Mouse (Mus musculus) forelimb bud, embryonic 11.5 days (tissue): Measurements from ENCODE around the gene Ccl22.
A peak's percentile ranks its signal among the peaks of the same experiment; 100 is the strongest.

Experiments
- DNase-seq: peaks from one replicate; pipeline ENCODE4 v3.0.0-alpha.2; 2012; ENCODE audit warnings: low read depth, low spot score

Ccl22 gene

DNA sequence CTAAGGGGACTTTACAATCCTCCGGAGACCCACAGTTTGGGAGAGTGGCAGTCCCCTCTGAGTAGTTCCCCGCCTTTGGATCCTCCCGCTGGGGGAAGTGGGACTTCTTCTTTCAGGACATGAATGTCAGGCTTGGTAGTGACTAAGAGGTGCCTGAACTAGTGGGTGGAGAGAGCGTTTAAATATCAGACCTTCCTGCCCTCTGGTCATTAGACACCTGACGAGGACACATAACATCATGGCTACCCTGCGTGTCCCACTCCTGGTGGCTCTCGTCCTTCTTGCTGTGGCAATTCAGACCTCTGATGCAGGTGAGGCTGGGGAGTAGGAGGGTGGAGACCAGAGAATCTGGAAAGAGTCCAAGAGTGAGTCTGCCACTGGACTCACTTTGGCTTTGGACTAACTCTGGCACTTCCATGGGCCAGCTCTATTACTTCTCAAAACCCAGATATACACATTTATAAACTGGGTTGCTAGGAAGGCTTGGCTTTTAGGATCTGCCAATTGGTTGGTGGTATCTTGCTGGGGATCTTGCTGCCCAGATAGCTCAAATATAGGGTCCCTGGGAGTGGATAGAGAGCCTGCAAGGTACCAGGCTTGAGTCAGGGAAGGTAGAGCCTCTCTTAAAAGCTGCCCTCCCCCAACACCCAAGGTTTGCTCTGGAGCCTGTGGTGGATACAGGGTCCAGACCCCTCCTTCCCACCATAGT is at the start of gene Ccl22:
Gene Ccl22, plus strand, starts transcription at position 115 of the 709 bp plus-strand sequence.
- DNase-seq, result no peak

DNA sequence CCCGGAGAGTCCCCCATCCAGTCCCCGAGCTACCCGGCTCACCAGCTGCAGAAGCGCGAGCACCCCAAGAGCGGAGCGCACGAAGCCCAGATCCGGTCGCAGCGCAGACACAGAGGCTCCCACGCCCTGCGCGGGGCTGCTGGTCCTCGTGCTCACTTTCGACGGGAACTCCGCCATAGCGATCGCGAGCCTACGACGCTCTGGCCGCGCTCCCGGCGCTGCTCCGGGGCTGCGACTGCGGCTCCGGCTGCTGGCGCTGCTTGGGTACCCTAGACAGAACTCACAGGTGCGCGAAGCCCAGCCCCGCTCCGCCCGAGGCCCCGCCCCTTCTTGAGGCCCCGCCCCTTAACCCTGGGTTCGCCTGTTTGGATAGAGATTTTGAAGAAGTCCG is 49.4 kb upstream of the Ccl22 start, which contains the start of gene Pllp:
Gene Pllp, minus strand, starts transcription at position 285 of the 391 bp plus-strand sequence.
- peak; percentile 25 for DNase-seq

DNA sequence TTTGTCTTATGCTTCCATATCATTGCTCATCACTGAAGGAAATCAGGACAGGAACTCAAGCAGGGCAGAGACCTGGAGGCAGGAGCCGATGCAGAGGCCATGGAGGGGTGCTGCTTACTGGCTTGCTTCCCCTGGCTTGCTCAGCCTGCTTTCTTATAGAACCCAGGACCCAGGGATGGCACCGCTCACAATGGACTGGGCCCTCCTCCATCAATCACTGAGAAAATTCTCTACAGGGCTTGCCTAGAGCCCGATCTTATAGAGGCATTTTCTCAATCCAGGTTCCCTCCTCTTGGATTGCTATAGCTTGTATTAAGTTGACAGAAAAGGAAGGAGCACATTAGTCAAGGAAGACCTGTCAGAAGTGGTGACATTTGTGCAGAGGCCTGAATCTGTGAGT is 48.8 kb upstream of the Ccl22 start:
- DNase-seq, result no peak

DNA sequence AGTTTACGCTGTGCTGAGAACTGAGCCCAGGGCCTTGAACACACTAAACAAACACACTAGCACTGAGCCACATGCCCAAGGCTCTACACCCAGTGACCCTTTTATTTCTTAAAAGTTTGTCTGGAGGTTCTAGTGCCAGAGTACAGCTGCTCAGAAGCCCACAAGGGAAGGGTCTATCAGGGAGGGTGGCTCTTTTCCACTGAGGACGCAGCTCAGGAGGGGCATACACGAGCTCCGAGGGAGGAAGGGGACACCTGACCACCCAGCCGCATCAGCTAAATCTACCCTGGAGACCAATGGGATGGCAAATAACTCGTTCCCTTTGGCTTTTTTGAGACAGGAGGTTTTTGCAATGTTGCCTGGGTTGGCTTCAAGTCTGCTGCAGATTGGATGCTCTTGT is 47.4 kb upstream of the Ccl22 start:
- no peak for DNase-seq

DNA sequence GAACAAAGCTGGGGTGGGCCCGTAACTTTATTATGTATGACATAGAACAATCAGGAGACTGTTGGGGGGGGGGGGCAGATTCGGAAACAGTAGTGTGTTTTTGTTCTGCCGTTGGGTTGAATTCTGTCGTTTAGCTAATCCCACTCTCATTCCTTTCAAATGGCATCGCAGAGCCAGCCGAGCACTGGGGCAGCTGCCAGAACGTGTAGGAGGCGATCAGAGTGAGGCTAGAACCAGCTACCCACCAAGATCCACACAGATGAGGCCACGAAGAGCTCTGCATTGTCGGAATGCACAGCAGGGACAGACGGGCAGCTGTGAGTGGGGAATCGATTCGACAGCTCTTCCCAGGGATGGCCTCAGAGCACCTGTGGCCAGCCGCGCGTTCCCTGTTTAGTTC is 46.0 kb upstream of the Ccl22 start:
- DNase-seq, result no peak

DNA sequence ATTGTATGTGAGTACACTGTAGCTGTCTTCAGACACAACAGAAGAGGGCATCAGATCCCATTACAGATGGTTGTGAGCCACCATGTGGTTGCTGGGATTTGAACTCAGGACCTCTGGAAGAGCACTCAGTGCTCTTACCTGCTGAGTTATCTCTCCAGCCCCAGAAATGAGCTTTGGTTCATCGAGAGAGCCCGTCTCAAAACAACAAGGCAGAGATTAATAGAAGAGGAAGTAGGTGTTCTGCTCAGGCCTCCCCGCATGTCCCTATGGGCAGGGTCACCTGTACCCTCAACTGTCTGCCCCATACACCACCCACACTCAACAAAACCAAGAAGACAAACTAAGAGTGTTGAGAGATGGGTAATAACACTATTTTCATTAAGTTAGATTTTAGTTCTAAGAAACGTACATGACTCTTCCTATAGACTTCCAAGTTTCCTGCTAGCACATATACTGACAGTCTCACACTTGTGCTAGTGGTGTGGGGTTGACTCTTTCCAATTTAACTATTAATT is 44.9 kb upstream of the Ccl22 start:
- DNase-seq, result no peak

DNA sequence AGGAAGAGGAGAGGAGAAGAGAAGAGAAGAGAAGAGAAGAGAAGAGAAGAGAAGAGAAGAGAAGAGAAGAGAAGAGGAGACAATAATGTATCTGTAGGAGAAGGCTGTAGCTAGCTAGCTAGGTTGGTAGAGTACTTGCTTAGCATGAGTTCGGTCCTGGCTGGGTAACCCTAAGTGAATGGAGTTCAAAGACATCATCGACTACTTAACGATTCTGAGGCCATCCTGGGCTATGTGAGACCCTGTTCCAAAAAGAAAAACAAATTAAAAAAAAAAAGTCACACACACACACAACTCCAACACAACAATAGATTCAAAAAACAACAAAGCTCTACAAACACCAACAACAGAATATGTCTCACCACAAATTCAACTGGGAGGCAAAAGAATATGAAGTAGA is 43.2 kb upstream of the Ccl22 start:
- DNase-seq, result no peak

DNA sequence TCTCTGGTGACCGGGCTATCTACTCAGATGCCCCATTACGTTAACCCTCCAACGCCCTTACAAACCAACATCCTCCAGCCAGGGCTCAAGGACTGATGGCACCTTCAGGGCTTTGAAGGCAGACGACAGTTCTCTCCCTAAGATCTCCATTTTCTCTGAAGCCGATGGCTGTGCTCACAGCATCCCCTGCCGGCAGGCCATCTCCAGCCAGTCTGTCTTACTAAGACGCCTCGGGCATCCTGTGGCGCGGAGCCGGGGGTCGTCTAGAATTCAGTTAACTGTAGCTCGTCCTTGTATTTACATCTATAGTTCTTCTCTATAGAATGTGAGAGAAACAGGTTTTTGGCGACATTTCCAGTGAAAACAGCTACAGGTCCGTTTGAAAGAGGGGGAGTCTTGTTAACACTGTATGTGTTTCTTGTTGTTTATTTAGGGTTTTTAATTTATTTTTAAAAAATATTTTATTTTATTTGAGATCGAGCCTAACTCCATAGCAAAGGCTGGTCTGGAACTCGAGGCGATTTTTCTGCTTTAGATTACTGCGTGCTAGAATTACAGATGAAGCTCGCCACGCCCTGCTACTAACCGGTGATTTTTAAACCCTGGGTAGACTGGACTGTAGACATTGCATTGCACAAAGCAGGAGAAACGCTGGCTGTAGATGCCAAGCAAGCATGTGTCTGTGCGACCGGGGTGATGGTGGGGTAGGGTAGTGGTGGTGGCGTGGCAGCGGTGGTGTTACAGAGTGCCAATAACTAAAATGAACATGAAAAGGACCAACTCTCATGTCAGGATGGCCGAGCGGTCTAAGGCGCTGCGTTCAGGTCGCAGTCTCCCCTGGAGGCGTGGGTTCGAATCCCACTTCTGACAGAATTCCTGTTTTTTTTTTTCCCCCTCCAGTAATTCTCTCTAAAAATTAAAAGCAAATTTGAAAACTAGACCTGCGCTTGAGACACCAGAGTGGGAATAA is 42.3 kb upstream of the Ccl22 start:
- peak; percentile 86 for DNase-seq

DNA sequence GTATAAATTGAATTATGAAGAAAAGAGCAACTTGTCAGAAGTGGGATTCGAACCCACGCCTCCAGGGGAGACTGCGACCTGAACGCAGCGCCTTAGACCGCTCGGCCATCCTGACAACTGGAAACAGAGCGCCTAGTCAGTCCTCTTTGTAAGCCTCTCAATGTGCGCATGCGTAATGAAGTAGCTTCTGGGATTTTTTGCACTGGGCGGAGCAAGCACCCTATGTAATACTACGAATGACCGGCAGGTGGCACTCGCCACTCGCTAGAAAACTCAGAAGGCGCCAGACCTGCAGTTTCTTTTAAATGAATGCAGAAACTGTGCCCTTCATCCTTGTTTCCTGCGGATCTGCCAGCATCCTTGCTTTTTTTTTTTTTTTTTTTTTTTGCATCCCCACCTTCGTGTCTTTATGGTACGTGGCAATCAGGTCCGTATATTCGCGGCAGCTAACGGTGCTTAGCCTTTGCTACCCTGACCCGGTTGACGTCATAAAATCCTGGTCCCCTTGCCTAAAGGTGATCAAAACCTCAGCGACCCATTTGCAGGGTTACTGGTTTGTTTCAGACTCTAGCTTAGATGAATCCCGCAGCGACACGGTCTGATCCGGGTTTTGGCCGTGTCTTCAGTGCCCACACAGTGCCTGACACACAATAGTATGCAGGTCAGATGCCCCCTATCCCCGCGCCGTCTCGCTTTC is 41.3 kb upstream of the Ccl22 start:
- peak; percentile 99 for DNase-seq

DNA sequence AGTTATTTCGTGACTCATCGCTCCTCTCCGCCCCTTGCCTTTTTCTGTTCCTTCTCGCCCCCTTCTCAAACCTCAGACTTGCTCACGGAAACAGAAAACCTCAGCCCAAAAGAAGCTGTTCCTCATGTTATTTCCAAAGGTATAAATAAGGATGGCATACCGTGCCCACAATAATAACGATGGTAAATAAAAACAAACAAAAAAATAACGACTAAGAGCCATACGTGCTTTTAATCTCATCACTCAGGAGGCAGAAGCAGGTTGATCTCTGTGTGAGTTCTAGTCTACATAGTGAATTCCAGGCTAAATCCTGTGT is 40.8 kb upstream of the Ccl22 start:
- DNase-seq, result no peak

DNA sequence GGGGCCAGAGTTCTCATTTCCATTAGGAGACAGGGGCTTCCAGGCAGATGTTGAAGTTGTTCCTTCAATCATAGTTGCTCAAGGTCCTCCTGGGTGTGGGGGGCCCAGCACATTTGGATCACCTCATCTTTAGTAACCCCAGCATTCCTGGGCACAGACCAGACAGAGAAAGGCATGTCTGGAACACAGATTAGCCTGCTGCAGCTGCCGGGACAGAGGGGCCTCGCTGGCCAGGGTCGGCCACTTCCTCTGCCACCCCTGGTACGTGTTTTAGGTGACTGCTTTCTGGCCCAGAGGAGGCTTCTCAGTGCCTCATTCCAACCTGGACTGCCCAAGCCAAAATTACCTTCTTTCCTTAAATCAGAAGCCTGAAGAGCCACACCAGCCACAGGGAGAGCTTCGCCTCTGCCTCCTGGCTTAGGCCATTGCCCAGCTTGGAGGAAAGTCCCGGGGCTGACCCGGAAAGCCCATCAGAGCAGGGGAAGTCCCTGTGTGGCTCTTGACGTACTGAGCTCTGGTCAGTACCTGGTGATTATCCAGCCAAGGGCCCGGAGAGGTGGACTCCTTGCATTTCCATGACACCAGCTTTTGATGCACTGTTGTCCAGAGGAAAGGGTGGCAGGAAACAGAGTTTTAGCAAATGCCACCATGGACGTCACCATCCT is 39.7 kb upstream of the Ccl22 start:
- no peak for DNase-seq

DNA sequence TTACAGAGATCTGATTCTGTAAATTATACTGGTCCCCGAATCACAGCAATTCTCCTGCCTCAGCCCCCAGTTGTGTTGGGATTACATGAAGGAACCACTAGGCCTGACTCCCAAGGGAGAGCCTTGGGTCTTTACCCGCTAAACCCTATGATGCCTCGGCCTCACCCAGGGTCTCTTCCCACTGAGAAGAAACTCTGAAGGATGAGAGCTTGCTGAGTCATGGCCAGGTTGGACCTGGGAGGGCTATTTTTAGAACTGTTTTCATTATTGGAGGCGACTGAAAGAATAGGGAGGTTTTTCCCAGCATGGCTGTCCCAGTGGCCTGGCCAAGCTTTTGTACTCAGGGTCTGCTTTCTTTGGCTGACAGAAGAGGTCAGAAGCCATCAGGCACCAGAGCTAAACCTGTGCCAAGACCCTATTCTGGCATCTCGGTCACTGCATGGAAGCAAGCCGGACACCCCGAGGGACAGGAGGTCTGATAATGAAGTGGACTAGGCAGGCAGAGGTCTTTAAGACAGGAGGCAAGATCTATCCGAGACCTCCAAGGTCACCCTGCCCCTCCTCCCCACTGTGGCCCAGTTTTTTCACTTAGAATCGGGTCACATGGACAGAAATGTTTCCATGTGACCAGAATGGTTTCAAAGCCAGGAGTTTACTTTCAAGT is 38.5 kb upstream of the Ccl22 start:
- DNase-seq, result no peak

DNA sequence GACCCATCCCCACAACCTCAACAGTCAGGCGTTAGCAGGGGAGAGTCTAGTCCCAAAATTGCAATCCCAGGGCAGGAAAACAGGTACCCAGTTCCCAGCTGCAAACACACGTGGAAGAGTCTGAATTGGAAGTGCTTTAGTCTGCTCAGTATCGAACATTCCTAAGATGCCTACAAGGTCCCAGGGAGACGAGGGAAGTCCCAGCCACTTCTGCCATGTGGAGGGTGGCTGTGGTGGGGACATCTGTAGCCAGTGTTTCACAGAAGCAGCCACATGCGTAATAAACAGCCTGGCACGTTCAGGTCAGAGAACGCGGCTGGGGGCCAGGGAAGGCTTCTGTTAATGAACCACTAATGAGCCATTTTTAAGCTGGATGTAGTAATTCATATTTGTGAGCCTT is 35.1 kb upstream of the Ccl22 start:
- DNase-seq, result no peak

DNA sequence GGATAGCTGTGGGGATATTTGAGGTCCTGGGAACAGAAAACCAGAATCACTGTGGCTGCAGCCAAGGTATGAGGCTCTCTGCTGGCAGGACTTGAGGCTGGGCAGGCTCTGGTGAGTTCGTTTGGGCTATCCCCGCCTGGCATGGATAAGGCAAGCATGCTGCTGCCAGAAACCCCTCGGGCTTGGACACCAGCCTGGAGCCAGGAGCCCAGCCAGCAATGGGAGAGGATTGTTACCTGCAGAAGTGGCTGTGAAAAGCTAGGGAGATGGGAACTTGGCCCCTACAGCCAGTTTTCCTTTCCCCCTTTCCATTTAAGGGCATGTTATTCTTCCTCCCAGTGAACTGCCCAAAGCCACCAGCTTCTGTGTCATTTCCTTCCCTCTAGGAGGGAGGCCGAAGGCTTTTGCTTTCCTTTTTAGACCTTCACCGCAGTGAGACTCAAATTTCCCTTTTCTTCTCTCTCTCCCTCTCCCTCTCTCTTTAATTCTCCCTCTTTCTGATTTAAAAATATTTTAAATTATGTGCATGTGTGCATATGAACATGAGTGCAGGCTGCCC is 34.2 kb upstream of the Ccl22 start:
- no peak for DNase-seq

DNA sequence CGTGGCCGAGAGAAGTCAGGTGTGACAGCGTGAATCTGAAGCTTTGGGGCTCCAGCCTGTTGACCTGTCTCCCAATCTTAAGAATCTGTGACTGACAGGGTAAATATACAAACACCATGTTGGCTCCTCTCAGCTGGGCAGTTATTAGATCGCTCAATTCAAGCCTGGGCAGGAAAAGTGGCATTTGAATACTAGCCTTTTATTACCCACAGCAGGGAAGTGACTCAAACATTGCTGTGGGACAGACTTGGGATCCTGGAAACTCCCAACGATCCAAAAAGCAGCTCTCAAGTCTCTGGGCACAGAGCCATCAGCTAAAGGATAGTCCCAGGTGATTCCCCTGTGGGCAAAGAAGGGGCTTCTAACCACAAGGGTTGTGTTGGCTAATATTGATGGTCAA is 30.8 kb upstream of the Ccl22 start:
- DNase-seq, result no peak

DNA sequence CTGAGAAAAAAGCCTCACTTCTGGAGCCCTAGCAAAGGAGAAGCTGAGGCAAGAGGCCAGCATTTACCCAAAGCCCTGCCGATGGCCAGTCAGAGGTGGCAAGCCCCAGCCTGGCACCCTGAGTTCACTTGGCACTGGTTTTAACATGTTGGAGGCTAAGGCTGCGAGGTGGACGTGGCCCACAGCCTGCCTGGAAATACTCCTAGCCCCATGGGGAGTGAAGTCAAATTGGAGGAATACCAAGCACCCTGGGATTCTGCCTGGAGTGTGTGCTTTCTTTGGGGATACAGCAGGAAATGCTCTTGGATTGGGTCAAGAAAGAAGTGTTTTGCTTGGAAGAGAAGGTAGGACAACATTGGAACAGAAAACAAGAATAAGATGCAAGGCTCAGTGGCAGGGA is 29.5 kb upstream of the Ccl22 start:
- DNase-seq, result no peak

DNA sequence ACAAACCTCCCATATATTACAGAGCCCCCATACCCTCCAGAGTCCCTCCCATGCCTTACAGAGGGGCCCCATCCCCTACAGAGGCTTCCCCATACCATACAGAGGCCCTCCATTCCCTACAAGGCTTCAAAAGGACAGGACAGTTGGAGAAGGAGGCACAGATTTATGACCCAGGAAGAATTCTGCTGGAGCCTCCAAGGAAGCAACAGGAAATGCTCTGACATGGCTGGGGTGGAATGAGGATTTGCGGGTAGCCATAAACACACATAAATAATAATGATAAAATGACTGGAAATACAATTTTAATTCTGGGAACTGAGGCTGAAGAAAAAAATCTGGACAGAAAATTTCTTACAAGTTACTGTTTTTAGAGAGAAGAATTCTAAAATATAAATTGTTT is 28.5 kb upstream of the Ccl22 start:
- DNase-seq, result no peak

DNA sequence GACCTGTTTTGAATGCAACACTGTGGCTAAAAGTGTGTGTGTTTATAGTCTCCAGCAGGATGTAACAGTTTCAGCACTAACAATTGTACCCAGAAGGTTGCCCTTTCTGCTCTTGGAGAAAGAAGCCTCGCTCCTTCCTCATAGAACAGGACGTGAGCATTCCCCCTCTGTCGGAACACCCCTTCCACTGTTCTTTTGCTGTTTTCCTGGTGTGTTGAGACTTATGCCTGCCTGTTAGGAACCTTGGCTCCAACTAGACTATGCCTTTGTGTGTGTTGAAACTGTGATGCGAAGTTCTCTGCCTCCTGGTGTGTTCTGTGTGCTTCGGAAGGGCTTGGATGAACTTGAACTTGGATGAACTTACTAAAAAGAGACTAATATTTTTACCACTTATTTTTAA is 19.4 kb upstream of the Ccl22 start:
- DNase-seq, result no peak

DNA sequence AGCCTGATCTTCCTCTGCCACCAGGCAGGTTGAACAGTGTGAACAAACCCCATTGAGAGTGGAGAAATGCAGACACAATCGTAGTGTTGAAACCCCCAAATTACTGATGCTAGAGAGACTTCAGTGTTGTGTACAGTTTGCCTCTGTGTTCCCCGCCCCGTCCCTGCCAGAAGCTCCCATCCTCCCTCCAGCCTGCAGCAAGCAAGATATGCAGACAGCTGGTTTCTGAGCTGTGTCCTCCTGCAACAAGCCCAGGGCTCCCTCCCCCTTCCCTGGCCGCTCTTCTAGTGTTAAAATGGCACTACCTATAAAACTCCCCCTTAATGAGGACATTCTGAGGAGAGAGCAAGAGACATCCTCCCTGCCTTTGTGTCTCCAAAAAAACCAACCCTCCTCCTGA is 16.1 kb upstream of the Ccl22 start:
- no peak for DNase-seq

DNA sequence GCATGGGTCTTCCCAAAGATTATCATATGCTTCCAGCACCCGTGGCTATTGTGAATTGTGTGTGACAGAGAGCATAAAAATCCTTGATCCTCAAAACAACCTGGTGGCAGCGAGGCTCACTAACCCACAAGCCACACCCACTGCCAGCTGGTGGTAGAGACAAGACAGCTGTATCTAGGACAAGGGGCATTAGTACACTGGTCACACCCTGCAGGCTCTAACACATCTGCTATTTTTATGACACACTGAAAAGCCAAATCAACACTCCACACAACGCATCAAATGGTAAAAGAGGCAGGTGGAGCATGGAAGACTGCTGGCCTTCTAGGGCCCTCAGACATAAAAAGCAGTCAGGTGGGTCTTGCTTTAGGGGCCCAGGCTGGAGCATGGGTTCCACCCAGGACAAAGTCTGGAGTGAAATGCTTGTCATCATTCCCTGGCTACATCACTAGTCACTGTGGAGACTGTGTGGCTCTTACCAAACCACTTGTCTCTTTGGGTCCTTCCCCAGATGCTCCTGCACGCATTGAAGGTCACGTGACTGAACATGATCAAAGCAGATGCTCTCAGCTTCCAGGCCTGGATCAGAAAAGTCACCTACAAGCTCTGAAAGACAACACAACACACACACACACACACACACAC is 11.4 kb upstream of the Ccl22 start:
- no peak for DNase-seq
